Mouse (Mus musculus) megakaryocyte-erythroid progenitor cell, adult 5 weeks (primary cell): ENCODE data around the gene Gsdmc4. TPM values are rescaled to one million over a fixed set of nuclear protein-coding genes. Genes with fewer than 3 reads are reported as not detected.

Source experiments
- polyA plus RNA-seq: library from polyadenylated mRNA; stranded (reverse); fragments of >175 nt; gene quantifications from 2 replicates; pipeline ENCODE4 v1.2.3, GENCODE M21; 2012

Gsdmc4 gene
- polyA plus RNA-seq: not detected in 2 replicates

DNA sequence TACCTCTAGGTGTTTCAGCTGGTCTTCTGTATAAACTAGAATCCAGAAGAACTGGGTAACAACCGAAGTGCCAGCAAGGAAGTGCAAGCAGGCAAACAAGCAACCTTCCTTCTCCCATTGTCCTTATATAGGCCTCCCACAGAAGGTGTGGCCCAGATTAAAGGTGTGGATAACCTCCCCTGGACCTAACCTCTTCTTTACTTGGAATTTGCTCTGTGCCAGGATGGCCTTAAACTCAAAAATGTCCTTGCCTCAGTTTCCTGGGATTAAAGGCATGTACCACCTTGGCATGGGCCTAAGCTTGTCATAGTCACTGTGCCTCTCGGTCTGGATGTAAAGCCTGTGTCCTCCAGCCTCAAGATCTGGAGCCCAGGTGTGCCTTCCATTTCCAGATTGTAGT lies at the start of gene Gsdmc4:
Gene Gsdmc4 (minus strand): TSS at position 101 of the 400 bp plus-strand sequence.

DNA sequence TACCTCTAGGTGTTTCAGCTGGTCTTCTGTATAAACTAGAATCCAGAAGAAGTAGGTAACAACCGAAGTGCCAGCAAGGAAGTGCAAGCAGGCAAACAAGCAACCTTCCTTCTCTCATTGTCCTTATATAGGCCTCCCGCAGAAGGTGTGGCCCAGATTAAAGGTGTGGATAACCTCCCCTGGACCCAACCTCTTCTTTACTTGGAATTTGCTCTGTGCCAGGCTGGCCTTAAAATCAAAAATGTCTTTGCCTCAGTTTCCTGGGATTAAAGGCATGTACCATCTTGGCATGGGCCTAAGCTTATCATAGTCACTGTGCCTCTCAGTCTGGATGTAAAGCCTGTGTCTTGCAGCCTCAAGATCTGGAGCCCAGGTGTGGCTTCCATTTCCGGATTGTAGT lies 33.6 kb downstream of the Gsdmc4 start, which contains the start of gene Gsdmc3:
Gene Gsdmc3 (minus strand): TSS at position 101 of the 400 bp plus-strand sequence.

Other genes with a start within 250 kb of the Gsdmc4 start
- not detected in 2 replicates for gene Gsdmc2, start 67.1 kb downstream of the Gsdmc4 start, polyA plus RNA-seq
- not detected in 2 replicates for gene Gsdmc3, start 33.7 kb downstream of the Gsdmc4 start, polyA plus RNA-seq
- 72.6 and 94.5 TPM in 2 replicates for gene Fam49b, start 148.2 kb upstream of the Gsdmc4 start, polyA plus RNA-seq